Comparison of ENCODE assay signal across 17 mouse cellular contexts in genomic region chr4:57829740-57830139, GRCm38 (mm10).
A peak's percentile ranks its signal among the peaks of the same experiment; 100 is the strongest.
DNase-seq lines count a peak whose midpoint lies in the region; ATAC-seq and TF ChIP-seq lines count a peak whose summit lies in the region.
"Had no signal": no experiment of that assay in that cellular context is flagged by ENCODE, and none has a peak within 500 bp of the region (broad histone marks: within the 10 kb centered on the region; RNA-seq: fewer than 3 reads in every experiment).

No protein-coding gene starts in this region.

- H3K9ac ChIP-seq in heart, postnatal 0 days (replicated peaks; ENCODE audit: low read depth, low read length), result no peak overlapping the region
- H3K9ac ChIP-seq in limb, embryonic 15.5 days, result no peak overlapping the region
- no peak overlapping the region for H3K9ac ChIP-seq in midbrain, embryonic 13.5 days (replicated peaks)
- H3K9ac ChIP-seq: embryonic facial prominence, embryonic 13.5 days; limb, embryonic 13.5 days; liver, embryonic 14.5 days had no signal

- H3K4me3 ChIP-seq in heart, postnatal 0 days (ENCODE audit: low read depth, low read length), result no peak overlapping the region
- no peak overlapping the region for H3K4me3 ChIP-seq in limb, embryonic 15.5 days
- no peak overlapping the region for H3K4me3 ChIP-seq in limb, embryonic 10.5 days
- H3K4me3 ChIP-seq in midbrain, embryonic 13.5 days (replicated peaks), result no peak overlapping the region
- H3K4me3 ChIP-seq: embryonic facial prominence, embryonic 13.5 days; heart, embryonic 10.5 days; limb, embryonic 13.5 days had no signal

- WGBS in heart, postnatal 0 days, result 63% methylated on average over 3 of the region's 3 CpGs
- WGBS in limb, embryonic 15.5 days, result 44% methylated on average over 3 of the region's 3 CpGs
- 60% methylated on average over 3 of the region's 3 CpGs for WGBS in limb, embryonic 10.5 days
- 51% methylated on average over 3 of the region's 3 CpGs for WGBS in midbrain, embryonic 13.5 days

- 0 out of 2 replicates have a peak, but pooled peaks cover 4% of the 10 kb centered on the region for H3K36me3 ChIP-seq in heart, postnatal 0 days (replicated peaks; ENCODE audit: control insufficient read depth, insufficient read depth, low read length)
- H3K36me3 ChIP-seq in limb, embryonic 15.5 days, result no peaks in the 10 kb centered on the region
- no peaks in the 10 kb centered on the region for H3K36me3 ChIP-seq in limb, embryonic 10.5 days
- no peaks in the 10 kb centered on the region for H3K36me3 ChIP-seq in midbrain, embryonic 13.5 days
- H3K36me3 ChIP-seq: embryonic facial prominence, embryonic 13.5 days; limb, embryonic 13.5 days had no signal

- 0 out of 2 replicates have a peak overlapping the region, but pooled peaks have one; percentile 34 for H3K27ac ChIP-seq in heart, postnatal 0 days (ENCODE audit: low read depth)
- H3K27ac ChIP-seq in limb, embryonic 15.5 days, result no peak overlapping the region
- H3K27ac ChIP-seq in limb, embryonic 10.5 days, result no peak overlapping the region
- no peak overlapping the region for H3K27ac ChIP-seq in midbrain, embryonic 13.5 days
- H3K27ac ChIP-seq: embryonic facial prominence, embryonic 13.5 days; limb, embryonic 13.5 days; liver, embryonic 14.5 days had no signal

- no peak for TF ChIP-seq CTCF in heart, postnatal 0 days (IDR thresholded peaks at IDR 0.05; ENCODE audit: low read depth)

- H3K4me2 ChIP-seq in heart, postnatal 0 days (ENCODE audit: low read depth, low read length), result no peak overlapping the region
- H3K4me2 ChIP-seq in limb, embryonic 15.5 days, result no peak overlapping the region
- H3K4me2 ChIP-seq in midbrain, embryonic 13.5 days (replicated peaks), result no peak overlapping the region
- H3K4me2 ChIP-seq: embryonic facial prominence, embryonic 13.5 days; limb, embryonic 13.5 days had no signal

- intact Hi-C loops in heart, postnatal 10 days (cut with DNase I), result no loop called here
- intact Hi-C loops in gastrocnemius, postnatal 14 days (cut with DNase I; ENCODE audit: low total_unique reads), result no loop called here

- no peak for ATAC-seq in heart, postnatal 0 days (ENCODE audit: insufficient read depth, low read depth)
- ATAC-seq in limb, embryonic 15.5 days (ENCODE audit: insufficient number of reproducible peaks, low FRiP score, low TSS enrichment, low read depth), result 0 out of 2 replicates have a peak, but pooled peaks have one; percentile 44
- ATAC-seq in midbrain, embryonic 13.5 days, result 0 out of 2 replicates have a peak, but pooled peaks have one; percentile 28
- ATAC-seq: inflammation-experienced regulatory T-cells, adult 6 months had no signal

- DNase-seq in heart, postnatal 0 days (ENCODE audit: low spot score), result no peak
- no peak for DNase-seq in heart, postnatal 10 days
- DNase-seq in limb, embryonic 10.5 days (ENCODE audit: low spot score), result no peak
- DNase-seq in gastrocnemius, postnatal 14 days, result no peak
- DNase-seq in left cerebral cortex, adult 8-10 months (ENCODE audit: low spot score in 2 of 2), result no peak
- DNase-seq: adrenal gland, adult 8-10 months; cerebellum, adult 9-10 months; heart, postnatal 36 days; kidney, adult 8-10 months; right cerebral cortex, postnatal 4 days had no signal

- peaks cover 60% of the 10 kb centered on the region for H3K4me1 ChIP-seq in heart, postnatal 0 days (ENCODE audit: control insufficient read depth, insufficient read depth)
- peaks cover 10% of the 10 kb centered on the region for H3K4me1 ChIP-seq in limb, embryonic 15.5 days
- H3K4me1 ChIP-seq in limb, embryonic 10.5 days, result peaks cover 63% of the 10 kb centered on the region
- H3K4me1 ChIP-seq in midbrain, embryonic 13.5 days (replicated peaks), result peaks cover 14% of the 10 kb centered on the region; the same call in 1 of the 2 replicates

- H3K27me3 ChIP-seq in heart, postnatal 0 days (ENCODE audit: control insufficient read depth, insufficient read depth, low read length), result no peaks in the 10 kb centered on the region
- no peaks in the 10 kb centered on the region for H3K27me3 ChIP-seq in limb, embryonic 15.5 days
- no peaks in the 10 kb centered on the region for H3K27me3 ChIP-seq in limb, embryonic 10.5 days (ENCODE audit: low read depth, poor library complexity, severe bottlenecking)
- H3K27me3 ChIP-seq in midbrain, embryonic 13.5 days, result peaks cover 25% of the 10 kb centered on the region
- H3K27me3 ChIP-seq: embryonic facial prominence, embryonic 13.5 days; limb, embryonic 13.5 days had no signal

- H3K9me3 ChIP-seq in heart, postnatal 0 days (replicated peaks; ENCODE audit: control insufficient read depth, low read length), result no peaks in the 10 kb centered on the region
- H3K9me3 ChIP-seq in limb, embryonic 15.5 days, result no peaks in the 10 kb centered on the region
- no peaks in the 10 kb centered on the region for H3K9me3 ChIP-seq in limb, embryonic 10.5 days (replicated peaks)
- no peaks in the 10 kb centered on the region for H3K9me3 ChIP-seq in midbrain, embryonic 13.5 days
- H3K9me3 ChIP-seq: embryonic facial prominence, embryonic 13.5 days; heart, embryonic 10.5 days; limb, embryonic 13.5 days had no signal

- no peak for TF ChIP-seq EP300 in heart, postnatal 0 days (IDR thresholded peaks at IDR 0.05; ENCODE audit: low read depth)
